Mouse (Mus musculus) CH12.LX (cell line): ENCODE data around the gene Fam171a1. TPM values are rescaled to one million over a fixed set of nuclear protein-coding genes. Genes with fewer than 3 reads are reported as not detected.

Source experiments
- DNase-seq: peaks from one replicate; pipeline ENCODE4 v3.0.0-alpha.2; 2013; ENCODE audit errors: extremely low read depth
- H3K27ac ChIP-seq: 2 replicates; pipeline ENCODE4 v1.5.1; 2012; ENCODE audit warnings: low read depth, mild to moderate bottlenecking, control low read depth, moderate library complexity; ENCODE audit not compliant: insufficient read depth
- H3K27me3 ChIP-seq: replicated peaks from 2 replicates; pipeline ENCODE3; 2012; ENCODE audit warnings: inconsistent platforms
- H3K36me3 ChIP-seq, 2 experiments: replicated peaks in 1 of 2; 2 replicates each; pipeline versions ENCODE3 to v1.6.1; 2012; ENCODE audit warnings: inconsistent platforms in 1 of 2, low read length in 1 of 2, mild to moderate bottlenecking in 1 of 2, mixed read lengths in 1 of 2, moderate library complexity in 1 of 2; ENCODE audit not compliant: control insufficient read depth in 1 of 2, insufficient read depth in 1 of 2
- H3K4me1 ChIP-seq, 2 experiments: 2 replicates each; pipeline ENCODE4 v1.6.1; 2012; ENCODE audit warnings: inconsistent platforms in 1 of 2, moderate library complexity in 1 of 2; ENCODE audit not compliant: insufficient read depth in 2 of 2, control insufficient read depth in 1 of 2
- H3K4me2 ChIP-seq: 2 replicates; pipeline ENCODE4 v1.6.1; 2012; ENCODE audit warnings: low read depth, mild to moderate bottlenecking, control low read depth; ENCODE audit not compliant: poor library complexity, insufficient read depth, severe bottlenecking
- H3K4me3 ChIP-seq, 3 experiments: fragments of 150-350 bp in 1 of 3; sonication (generic) in 1 of 3; replicated peaks in 1 of 3; 2 replicates each; pipeline versions ENCODE3 to v1.5.1; 2011 to 2012; ENCODE audit warnings: low read depth in 2 of 3, low read length in 2 of 3, mild to moderate bottlenecking in 2 of 3, moderate library complexity in 2 of 3, control low read depth in 1 of 3, improper control_type of control experiment in 1 of 3, inconsistent platforms in 1 of 3, mixed read lengths in 1 of 3; ENCODE audit not compliant: poor library complexity in 1 of 3
- H3K79me2 ChIP-seq: replicated peaks from 2 replicates; pipeline ENCODE4 v1.6.1; 2012; ENCODE audit warnings: mild to moderate bottlenecking, moderate library complexity; ENCODE audit not compliant: control insufficient read depth, poor library complexity, insufficient read depth, severe bottlenecking; ENCODE audit errors: extremely low read depth
- H3K9ac ChIP-seq: 2 replicates; pipeline ENCODE4 v1.6.1; 2012; ENCODE audit warnings: low read depth, mild to moderate bottlenecking, control low read depth, moderate library complexity; ENCODE audit not compliant: insufficient read depth
- H3K9me3 ChIP-seq: replicated peaks from 2 replicates; pipeline ENCODE3; 2012; ENCODE audit warnings: low read length, inconsistent platforms, mixed read lengths
- CHD2 ChIP-seq: IDR thresholded peaks from 2 replicates; pipeline ENCODE4 v1.6.1; 2011; ENCODE audit warnings: low read length, improper control_type of control experiment
- CTCF ChIP-seq, 2 experiments: IDR thresholded peaks in 1 of 2; conservative IDR thresholded peaks in 1 of 2; 2 replicates each; pipeline ENCODE4 v1.5.1; 2011 to 2012; ENCODE audit warnings: low read depth in 2 of 2, low read length in 2 of 2, improper control_type of control experiment in 1 of 2, inconsistent platforms in 1 of 2, mild to moderate bottlenecking in 1 of 2, moderate library complexity in 1 of 2
- ELF1 ChIP-seq: IDR thresholded peaks from 2 replicates; pipeline ENCODE4 v1.6.1; 2014; ENCODE audit warnings: low read depth, mild to moderate bottlenecking, inconsistent platforms, low read length, improper control_type of control experiment
- EP300 ChIP-seq: IDR thresholded peaks from 2 replicates; pipeline ENCODE4 v1.6.1; 2011; ENCODE audit warnings: low read length, improper control_type of control experiment
- HCFC1 ChIP-seq: IDR thresholded peaks from 2 replicates; pipeline ENCODE4 v1.6.1; 2012; ENCODE audit warnings: low read depth, mild to moderate bottlenecking, inconsistent platforms, low read length, improper control_type of control experiment
- JUN ChIP-seq: IDR thresholded peaks from 2 replicates; pipeline ENCODE4 v1.6.1; 2011; ENCODE audit warnings: low read depth, mild to moderate bottlenecking, low read length, improper control_type of control experiment, moderate library complexity; ENCODE audit not compliant: insufficient read depth
- JUND ChIP-seq: conservative IDR thresholded peaks from 2 replicates; pipeline ENCODE4 v1.6.1; 2011; ENCODE audit warnings: low read depth, low read length, improper control_type of control experiment
- KAT2A ChIP-seq: IDR thresholded peaks from 2 replicates; pipeline ENCODE4 v1.6.1; 2012; ENCODE audit warnings: low read length, improper control_type of control experiment, inconsistent platforms; ENCODE audit not compliant: insufficient replicate concordance
- MAFK ChIP-seq: IDR thresholded peaks from 2 replicates; pipeline ENCODE4 v1.6.1; 2011; ENCODE audit warnings: low read length, improper control_type of control experiment; ENCODE audit not compliant: insufficient replicate concordance
- PAX5 ChIP-seq: IDR thresholded peaks from 2 replicates; pipeline ENCODE4 v1.6.1; 2012; ENCODE audit warnings: low read length, inconsistent platforms, mixed read lengths
- POLR2A ChIP-seq: IDR thresholded peaks from 2 replicates; pipeline ENCODE4 v1.6.1; 2011; ENCODE audit warnings: low read depth, mild to moderate bottlenecking, improper control_type of control experiment, low read length
- RAD21 ChIP-seq: IDR thresholded peaks from 2 replicates; pipeline ENCODE4 v1.6.1; 2011; ENCODE audit warnings: low read depth, mild to moderate bottlenecking, low read length, improper control_type of control experiment, moderate library complexity
- SIN3A ChIP-seq: IDR thresholded peaks from 2 replicates; pipeline ENCODE4 v1.6.1; 2012; ENCODE audit warnings: low read length, improper control_type of control experiment, inconsistent platforms
- SMC3 ChIP-seq: IDR thresholded peaks from 2 replicates; pipeline ENCODE4 v1.6.1; 2011; ENCODE audit warnings: low read depth, low read length, improper control_type of control experiment
- USF1 ChIP-seq: IDR thresholded peaks from 2 replicates; pipeline ENCODE4 v1.6.1; 2014; ENCODE audit warnings: low read depth, mild to moderate bottlenecking, inconsistent platforms, low read length, improper control_type of control experiment
- ZKSCAN1 ChIP-seq: IDR thresholded peaks from 2 replicates; pipeline ENCODE4 v1.6.1; 2012; ENCODE audit warnings: low read depth, inconsistent platforms, low read length, improper control_type of control experiment, borderline replicate concordance
- ZMIZ1 ChIP-seq: IDR thresholded peaks from 2 replicates; pipeline ENCODE4 v1.6.1; 2012; ENCODE audit warnings: low read depth, mild to moderate bottlenecking, inconsistent platforms, low read length, improper control_type of control experiment
- ZNF384 ChIP-seq: IDR thresholded peaks from 2 replicates; pipeline ENCODE4 v1.6.1; 2012; ENCODE audit warnings: low read depth, low read length, improper control_type of control experiment, inconsistent platforms
- dilution Hi-C: fragments of 300-500 bp; cut with MboI; formaldehyde crosslinking; loops from 2 replicates; pipeline ENCODE4 v1.14.3; 2020; ENCODE audit warnings: low sequenced_read_pairs; ENCODE audit not compliant: extremely low pct_unique_long_range_greater_than_20kb, extremely low pct_ligation_motif_present
- in situ Hi-C: fragments of 300-500 bp; cut with MboI; formaldehyde crosslinking; loops from 3 replicates; pipeline ENCODE4 v1.14.3; 2019; ENCODE audit warnings: low sequenced_read_pairs, low pct_ligation_motif_present, low pct_unique_long_range_greater_than_20kb, mixed read lengths
- polyA plus RNA-seq: library from polyadenylated mRNA; unstranded; fragments of >175 nt; gene quantifications from 2 replicates; pipeline ENCODE4 v1.2.1, GENCODE M21; 2012; ENCODE audit warnings: low read depth; ENCODE audit not compliant: insufficient read length
- total RNA-seq, 2 experiments: library from RNA; depleted of rRNA; stranded (reverse); fragments of 300-350 nt in 1 of 2; fragments of >200 nt in 1 of 2; gene quantifications; 2 replicates each; pipeline ENCODE4 v1.2.3; 2012 to 2014

The Fam171a1 gene
- total and polyA plus RNA-seq, 3 experiments: 0.59 to 3.2 (median 1.8) TPM

- in situ Hi-C loops: no loop called here
- Histone ChIP-seq H3K79me2 (no peaks in the 10 kb centered on the region), H3K27ac (no peak overlapping the region), H3K9ac (no peak overlapping the region), H3K36me3 (no peaks in the 10 kb centered on the region), H3K4me3 (no peak overlapping the region), H3K9me3 (peaks cover 2% of the 10 kb centered on the region), H3K4me2 (no peak overlapping the region; the same call in 1 of the 2 replicates), H3K27me3 (no peaks in the 10 kb centered on the region), H3K4me1 (peaks cover 0 to 11% of the 10 kb centered on the region in 2 experiments; a peak in 2 of 4 replicates)
- no peak for DNase-seq
- dilution Hi-C loops: no loop called here
- TF ChIP-seq ZNF384 (peak; percentile 39), ZKSCAN1 (no peak)
Observed at GRCm38 (mm10) chr2:3119371-3119935, 5.4 kb downstream of the Fam171a1 start.

DNA sequence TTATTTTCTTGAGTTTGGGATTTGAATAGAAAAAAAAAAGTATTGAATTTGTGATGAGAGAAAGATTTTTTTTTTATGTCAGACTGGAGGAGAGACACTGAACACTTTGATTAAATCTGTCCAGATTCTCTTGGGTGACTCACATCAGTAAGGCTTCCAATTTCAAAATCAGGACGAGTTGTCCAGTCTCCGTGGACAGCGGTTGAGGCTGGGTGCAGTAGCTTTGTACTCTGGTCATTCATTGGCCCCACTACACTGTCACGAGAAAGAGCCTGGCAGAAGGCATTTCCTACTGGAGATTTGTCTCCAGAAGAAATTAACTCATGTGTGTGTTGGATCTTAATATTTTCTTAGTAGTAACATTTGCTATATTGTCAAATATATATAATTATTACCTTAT lies 8.5 kb downstream of the Fam171a1 start:
- dilution Hi-C loops: no loop called here
- H3K27me3 ChIP-seq: no peaks in the 10 kb centered on the region
- no peak for TF ChIP-seq ZNF384
- TF ChIP-seq USF1: no peak
- no peak for TF ChIP-seq PAX5
- no peak for TF ChIP-seq JUN
- no peak for TF ChIP-seq MAFK
- TF ChIP-seq HCFC1: no peak
- no peak for TF ChIP-seq EP300
- no peak for TF ChIP-seq CHD2
- TF ChIP-seq ELF1: no peak
- TF ChIP-seq CTCF (conservative IDR thresholded peaks at IDR 0.05 in 1 of 2, IDR thresholded peaks at IDR 0.05 in 1 of 2; ENCODE audit: low read depth in 2 of 2, low read length in 2 of 2): no peak
- TF ChIP-seq RAD21: no peak
- no peak for TF ChIP-seq SIN3A
- TF ChIP-seq, all 38 proteins: peak for 0
- Histone ChIP-seq H3K4me3 (no peak overlapping the region), H3K4me2 (no peak overlapping the region), H3K4me1 (peaks cover 0 to 6% of the 10 kb centered on the region in 2 experiments; a peak in 2 of 4 replicates), H3K36me3 (no peaks in the 10 kb centered on the region), H3K9me3 (no peaks in the 10 kb centered on the region), H3K9ac (no peak overlapping the region), H3K27ac (no peak overlapping the region), H3K79me2 (no peaks in the 10 kb centered on the region)
- no peak for DNase-seq
- in situ Hi-C loops: no loop called here

DNA sequence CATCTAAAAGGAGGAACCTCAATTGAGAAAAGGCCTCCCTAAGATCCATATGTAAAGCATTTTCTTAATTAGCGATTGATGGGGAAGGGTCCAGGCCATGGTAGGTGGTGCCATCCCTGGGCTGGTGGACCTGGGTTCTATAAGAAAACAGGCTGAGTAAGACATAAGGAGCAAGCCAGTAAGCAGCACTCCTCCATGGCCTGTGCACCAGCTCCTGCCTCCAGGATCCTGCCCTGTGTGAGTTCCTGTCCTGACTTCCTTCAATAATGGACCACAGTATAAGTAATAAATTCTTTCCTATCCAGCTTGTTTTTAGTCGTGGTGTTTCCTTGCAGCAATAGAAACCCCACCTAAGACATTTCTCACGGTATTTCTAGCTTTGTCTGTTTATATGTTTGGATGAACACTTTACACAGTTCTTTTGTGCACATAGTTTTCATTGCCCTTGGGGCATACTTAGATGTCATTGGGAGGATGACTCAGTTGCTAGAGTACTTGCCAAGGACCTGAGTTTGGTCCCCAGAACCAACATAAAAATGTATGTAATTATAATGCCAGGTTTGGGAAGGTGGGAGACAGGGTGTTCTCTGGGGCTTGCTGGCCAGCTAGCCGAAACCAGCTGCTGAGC lies 13.3 kb downstream of the Fam171a1 start:
- H3K36me3 ChIP-seq: no peaks in the 10 kb centered on the region
- no peaks in the 10 kb centered on the region for H3K9me3 ChIP-seq
- in situ Hi-C loops (no loop called here), dilution Hi-C loops (no loop called here)
- H3K27me3 ChIP-seq: no peaks in the 10 kb centered on the region
- no peak overlapping the region for H3K9ac ChIP-seq
- H3K4me2 ChIP-seq: no peak overlapping the region
- no peak for DNase-seq
- no peaks in the 10 kb centered on the region for H3K4me1 ChIP-seq
- no peaks in the 10 kb centered on the region for H3K79me2 ChIP-seq
- no peak overlapping the region for H3K4me3 ChIP-seq
- H3K27ac ChIP-seq: no peak overlapping the region
- TF ChIP-seq ZMIZ1: no peak
- no peak for TF ChIP-seq ZKSCAN1
- TF ChIP-seq KAT2A: no peak
- no peak for TF ChIP-seq SMC3
- no peak for TF ChIP-seq POLR2A
- TF ChIP-seq USF1: no peak
- no peak for TF ChIP-seq JUND
